Mouse (Mus musculus): ENCODE measurements around the gene Esd. TPM values are rescaled to one million over a fixed set of nuclear protein-coding genes. Genes with fewer than 3 reads are reported as not detected.

The Esd gene
- polyA plus RNA-seq, 1 experiment, result 11.5 TPM

- H3K27ac ChIP-seq (ENCODE audit: control insufficient read depth, insufficient read depth, low read depth, low read length), result no peak overlapping the region
- H3K4me3 ChIP-seq (ENCODE audit: control insufficient read depth, low read depth, low read length), result no peak overlapping the region
- no peaks in the 10 kb centered on the region for H3K27me3 ChIP-seq (ENCODE audit: control insufficient read depth, insufficient read depth, low read length)
- no peaks in the 10 kb centered on the region for H3K4me1 ChIP-seq (ENCODE audit: control insufficient read depth, insufficient read depth, low read length)
- no peaks in the 10 kb centered on the region for H3K36me3 ChIP-seq (ENCODE audit: control insufficient read depth, insufficient read depth, low read length)
- no peak for TF ChIP-seq POLR2A (IDR thresholded peaks at IDR 0.05; ENCODE audit: control insufficient read depth, low read depth, low read length)
- TF ChIP-seq CTCF (IDR thresholded peaks at IDR 0.05; ENCODE audit: control insufficient read depth, insufficient read depth, insufficient replicate concordance, low read depth, low read length), result no peak
These were observed 62.8 kb downstream of the Esd start for GRCm38 (mm10) chr14:74794931-74795330.

GRCm38 (mm10) chr14:74797386-74798062 is 65.4 kb downstream of the Esd start:
- TF ChIP-seq POLR2A (IDR thresholded peaks at IDR 0.05; ENCODE audit: control insufficient read depth, low read depth, low read length) (no peak), CTCF (IDR thresholded peaks at IDR 0.05; ENCODE audit: control insufficient read depth, insufficient read depth, insufficient replicate concordance, low read depth, low read length) (no peak)
- Histone ChIP-seq H3K27ac (ENCODE audit: control insufficient read depth, insufficient read depth, low read depth, low read length) (no peak overlapping the region), H3K4me1 (ENCODE audit: control insufficient read depth, insufficient read depth, low read length) (no peaks in the 10 kb centered on the region), H3K27me3 (ENCODE audit: control insufficient read depth, insufficient read depth, low read length) (no peaks in the 10 kb centered on the region), H3K4me3 (ENCODE audit: control insufficient read depth, low read depth, low read length) (no peak overlapping the region), H3K36me3 (ENCODE audit: control insufficient read depth, insufficient read depth, low read length) (no peaks in the 10 kb centered on the region)

- Histone ChIP-seq H3K36me3 (ENCODE audit: control insufficient read depth, insufficient read depth, low read length) (no peaks in the 10 kb centered on the region), H3K27ac (ENCODE audit: control insufficient read depth, insufficient read depth, low read depth, low read length) (no peak overlapping the region)
These were observed 66.2 kb downstream of the Esd start for GRCm38 (mm10) chr14:74798063-74798890.

More at GRCm38 (mm10) chr14:74798063-74798890, 66.2 kb downstream of the Esd start:
- no peaks in the 10 kb centered on the region for H3K4me1 ChIP-seq (ENCODE audit: control insufficient read depth, insufficient read depth, low read length)
- no peaks in the 10 kb centered on the region for H3K27me3 ChIP-seq (ENCODE audit: control insufficient read depth, insufficient read depth, low read length)
- no peak overlapping the region for H3K4me3 ChIP-seq (ENCODE audit: control insufficient read depth, low read depth, low read length)
- TF ChIP-seq CTCF (IDR thresholded peaks at IDR 0.05; ENCODE audit: control insufficient read depth, insufficient read depth, insufficient replicate concordance, low read depth, low read length) (no peak), POLR2A (IDR thresholded peaks at IDR 0.05; ENCODE audit: control insufficient read depth, low read depth, low read length) (no peak)

Other genes with a start within 250 kb of the Esd start
- gene Htr2a, start 91.5 kb upstream of the Esd start, polyA plus RNA-seq (2012; rRNA removed), result 0.02 TPM in 1 of 2 replicates, not detected in the other
- 1.6 and 1.7 TPM in 2 replicates for gene Lrch1, start 215.6 kb downstream of the Esd start, polyA plus RNA-seq (2012; rRNA removed)

All from testis, adult 2 months (tissue).